Mouse (Mus musculus): ENCODE measurements around the gene Spo11.

The Spo11 gene

DNA sequence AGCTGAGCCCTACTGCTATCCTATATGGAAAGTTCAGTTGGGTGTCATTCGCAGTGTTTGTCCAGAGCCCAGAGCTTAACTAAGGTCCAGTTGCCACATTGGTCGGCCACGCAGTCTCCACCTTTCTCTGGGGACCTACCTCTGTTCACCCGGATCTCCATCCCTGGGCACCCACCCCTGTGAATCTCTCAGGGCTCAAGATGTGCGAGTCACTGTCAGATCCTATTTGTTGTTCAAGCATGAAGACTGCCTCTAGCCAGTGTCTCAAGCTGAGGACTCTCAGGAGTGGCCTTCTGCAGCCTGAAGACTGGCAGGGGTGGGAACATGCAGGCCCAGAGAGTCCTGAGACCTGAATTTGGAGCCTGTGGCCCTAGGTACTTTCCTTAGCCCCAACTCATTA lies 58.6 kb downstream of the Spo11 start:
- DNase-seq: no peak

DNA sequence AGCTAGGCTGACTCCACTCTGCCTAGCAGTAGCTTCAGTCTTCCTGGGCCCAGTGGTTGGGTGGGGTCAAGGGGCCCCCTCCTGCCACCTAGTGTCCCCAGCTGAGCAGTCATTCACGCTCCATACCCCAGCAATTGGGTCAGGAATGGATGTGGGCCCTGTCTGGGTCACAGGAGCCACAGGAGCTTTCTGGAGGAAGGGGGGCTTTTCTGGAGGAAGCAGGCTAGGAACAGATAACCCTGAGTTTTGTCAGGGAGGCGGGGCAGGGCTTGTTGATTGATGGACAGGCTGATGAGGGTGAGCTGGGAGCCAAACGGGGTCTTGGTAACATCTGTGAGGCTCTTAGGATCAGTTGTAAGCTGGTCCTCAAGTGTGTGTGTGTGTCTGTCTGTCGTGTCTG lies 59.1 kb downstream of the Spo11 start:
- DNase-seq: no peak

DNA sequence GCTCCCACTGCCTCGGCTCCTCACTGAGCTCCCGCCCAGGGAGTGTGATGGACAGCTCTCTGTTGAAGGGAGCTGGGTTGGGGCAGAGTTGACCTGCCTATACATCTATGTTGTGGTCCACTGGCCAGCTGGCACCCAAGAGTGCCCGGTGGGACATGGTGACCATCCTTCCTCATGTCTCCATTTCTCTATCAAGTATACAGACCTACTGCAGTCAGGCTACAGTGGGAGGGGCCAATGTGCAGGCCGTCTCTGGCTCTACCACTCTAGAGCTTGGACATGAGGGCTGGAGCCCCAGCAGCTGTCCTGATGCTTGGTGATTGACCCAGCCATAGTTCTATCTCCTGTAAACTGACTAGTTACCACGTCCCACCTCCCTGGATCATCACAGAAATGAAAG lies 59.8 kb downstream of the Spo11 start:
- DNase-seq: no peak

DNA sequence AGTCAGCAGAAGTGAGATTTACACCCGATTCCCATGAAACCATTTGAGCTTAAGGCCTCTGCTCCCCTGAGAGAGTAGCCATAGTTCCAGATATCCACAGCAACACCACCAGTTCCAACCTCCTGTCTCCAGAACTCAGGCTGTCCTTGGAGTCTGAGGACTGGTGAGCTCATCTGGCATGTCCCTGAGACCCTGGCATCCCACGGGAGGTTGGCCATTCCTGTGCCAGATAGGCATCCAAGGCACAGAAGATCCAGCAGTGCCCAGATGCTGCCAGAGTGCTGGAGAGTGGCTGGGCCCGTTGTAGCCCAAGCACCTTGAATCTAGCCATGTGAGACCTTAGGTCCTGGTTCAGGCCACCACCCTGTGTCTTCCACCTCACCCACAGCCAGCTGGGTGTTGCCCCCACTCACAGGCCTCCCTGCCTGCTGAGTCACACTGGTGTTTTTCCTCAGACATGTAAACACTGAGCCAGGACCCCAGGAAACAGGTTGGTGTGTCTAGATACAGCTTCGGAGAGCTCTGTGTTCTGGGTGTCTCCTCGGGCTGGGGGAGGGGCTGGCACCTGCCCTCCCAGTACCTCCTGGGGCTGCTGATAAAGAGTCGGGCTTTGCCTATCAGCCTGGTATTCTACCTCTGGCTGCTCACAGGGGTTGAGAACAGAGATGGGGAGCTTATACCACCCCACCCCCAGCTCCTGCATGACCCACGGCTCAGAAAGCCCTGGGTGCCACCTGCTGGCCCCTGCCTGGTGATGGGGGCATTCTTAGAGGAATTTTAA lies 60.5 kb downstream of the Spo11 start:
- DNase-seq: no peak

DNA sequence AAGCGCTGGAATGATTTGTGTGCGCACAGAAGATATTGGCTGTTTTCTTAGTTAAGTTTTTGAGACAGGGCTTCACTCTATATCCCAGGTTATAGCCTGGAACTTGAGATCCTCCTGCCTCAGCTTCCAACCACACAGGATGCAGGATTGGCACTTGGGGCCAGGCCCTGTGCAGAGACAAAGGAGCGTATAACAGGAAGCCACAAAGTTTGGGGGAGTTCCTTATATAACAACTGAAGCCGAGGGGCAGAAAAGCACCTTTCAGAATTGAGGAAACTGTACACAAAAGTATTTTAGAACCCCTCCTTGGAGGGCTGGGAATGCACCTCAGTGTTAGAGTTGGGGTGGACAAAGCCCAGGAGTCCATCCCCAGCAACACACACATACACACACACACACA lies 61.5 kb downstream of the Spo11 start:
- DNase-seq: no peak

DNA sequence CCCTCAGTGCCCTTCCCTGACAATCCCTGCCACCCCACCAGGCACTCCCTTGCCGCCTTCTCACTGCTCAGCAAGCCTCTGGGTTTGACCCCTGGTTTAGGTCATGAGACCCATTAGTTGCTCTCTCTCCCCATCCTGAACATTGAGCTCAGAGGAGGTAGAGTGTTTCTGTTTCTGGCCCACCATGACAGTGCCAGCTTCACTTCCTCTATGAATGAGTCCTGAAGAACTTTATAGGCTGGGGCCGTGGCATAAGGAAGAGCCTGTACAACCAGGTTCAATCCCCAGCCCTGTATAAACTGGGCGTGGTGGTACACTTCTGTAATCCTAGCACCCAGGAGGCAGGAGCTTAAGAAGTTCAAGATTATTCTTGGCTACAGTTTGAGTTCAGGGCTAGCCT lies 63.3 kb downstream of the Spo11 start:
- no peak for DNase-seq

DNA sequence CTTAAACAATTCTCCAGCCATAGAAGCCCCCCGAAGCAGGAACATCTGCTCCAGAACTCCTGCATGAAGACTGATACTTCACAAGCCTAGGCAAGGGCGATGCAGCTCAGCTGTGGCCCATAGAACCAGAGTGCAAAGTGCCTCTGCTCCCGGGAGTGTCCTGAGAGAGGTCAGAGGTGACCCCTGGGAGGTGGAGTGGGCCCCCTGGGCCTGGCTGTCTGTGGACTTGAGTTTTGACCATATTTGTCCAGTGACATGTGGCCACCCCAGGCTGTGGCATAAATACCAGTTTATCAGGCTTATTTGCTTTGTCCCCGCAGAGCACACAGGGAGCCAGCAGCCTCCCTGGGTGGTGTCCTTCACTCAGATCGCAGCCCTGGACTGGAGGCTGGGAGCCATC lies 63.7 kb downstream of the Spo11 start:
- no peak for DNase-seq

DNA sequence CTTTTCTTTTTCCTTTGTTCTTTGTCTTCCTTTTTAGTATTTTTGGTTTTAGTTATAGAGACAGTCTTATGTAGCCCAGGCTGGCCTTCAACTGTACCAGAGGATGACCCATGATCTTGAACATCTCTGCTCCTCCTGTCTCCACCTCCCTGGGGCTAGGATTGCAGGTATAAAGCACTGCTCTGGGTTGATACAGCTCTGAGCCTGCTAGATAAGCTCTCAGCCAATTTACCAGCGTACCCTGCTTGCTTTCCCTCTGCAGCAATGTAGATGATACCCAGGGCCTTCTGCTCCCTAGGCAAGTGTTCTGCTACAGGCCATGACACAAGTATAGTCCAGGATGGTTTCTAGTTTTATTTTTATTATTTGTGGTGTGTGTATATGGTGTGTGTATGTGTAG lies 64.4 kb downstream of the Spo11 start:
- no peak for DNase-seq

DNA sequence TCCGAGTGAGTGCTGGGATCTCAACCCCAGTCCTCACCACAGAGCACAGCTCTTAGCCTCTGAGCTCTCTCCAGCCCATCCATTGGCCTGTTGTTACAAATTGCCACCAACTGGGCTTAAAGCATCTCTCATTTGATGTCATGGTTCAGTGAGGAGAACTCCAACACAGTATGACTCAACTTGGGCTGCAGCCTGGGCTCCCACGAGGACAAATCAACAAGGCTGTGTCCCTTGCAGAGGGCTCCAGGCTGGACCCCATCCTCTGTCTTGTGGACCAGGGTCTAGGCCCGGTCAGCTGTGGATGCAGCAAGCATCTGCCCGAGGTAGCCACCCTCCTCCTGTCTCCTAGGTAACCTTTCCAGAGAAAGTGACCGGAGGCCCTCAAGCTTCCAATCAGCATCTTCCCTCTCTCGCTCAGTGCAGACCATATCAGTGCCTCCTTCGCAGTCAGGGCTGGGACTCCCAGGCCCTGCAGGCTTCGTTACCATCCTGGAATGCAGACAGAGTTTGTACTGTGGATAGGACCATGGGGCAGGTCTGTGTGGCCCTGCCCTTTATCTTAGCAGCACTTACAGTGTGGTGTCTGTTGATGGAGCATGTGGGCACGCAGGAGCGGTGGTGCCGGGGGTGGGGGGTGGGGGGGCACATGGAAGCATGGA lies 65.1 kb downstream of the Spo11 start:
- no peak for DNase-seq

Data from B cell, adult 2 months (primary cell).